Mouse (Mus musculus) E14TG2a.4 (cell line): ENCODE measurements around the gene Best2.

Source experiments
- CTCF ChIP-seq: conservative IDR thresholded peaks from 2 replicates; pipeline ENCODE4 v1.5.1; 2014; ENCODE audit warnings: low read length
- POU5F1 ChIP-seq: IDR thresholded peaks from 2 replicates; pipeline ENCODE4 v1.6.1; 2014; ENCODE audit warnings: low read length, borderline replicate concordance

DNA sequence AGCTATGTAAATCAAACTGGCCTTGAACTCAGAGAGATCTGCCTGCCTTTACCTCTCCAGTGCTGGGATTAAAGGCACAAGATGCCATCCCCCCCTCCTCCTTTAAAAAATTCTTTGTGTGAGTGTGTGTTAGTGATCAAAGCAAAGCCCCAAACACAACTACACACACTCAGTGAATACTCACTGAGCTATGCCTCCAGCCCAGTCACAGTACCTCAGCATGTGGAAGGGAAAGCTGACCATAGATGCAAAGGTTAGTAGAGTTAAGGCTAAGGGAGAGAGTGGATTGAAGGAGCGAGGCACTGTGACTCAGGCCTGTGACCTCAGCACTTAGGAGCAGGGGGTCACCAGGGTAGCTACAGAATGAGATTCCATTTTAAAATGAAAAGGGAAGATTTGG, 41.3 kb downstream of the Best2 start:
- no peak for TF ChIP-seq CTCF
- no peak for TF ChIP-seq POU5F1
